Mouse (Mus musculus): ENCODE measurements at regions not wholly inside any gene's neighbourhood (a gene's known extent, or its start where the extent isn't known, plus 50 kb on each side); places are given as distances from the start of the nearest gene placed in this dataset.

GRCm38 (mm10) chr17:47064592-47065306, 54.4 kb upstream of the Ubr2 start:
- Histone ChIP-seq H3K4me1 (ENCODE audit: control insufficient read depth, insufficient read depth, low read length) (no peaks in the 10 kb centered on the region), H3K4me3 (replicated peaks; ENCODE audit: control insufficient read depth, low read depth, low read length) (no peak overlapping the region), H3K27ac (ENCODE audit: control insufficient read depth, insufficient read depth, low read depth, low read length, poor library complexity) (no peak overlapping the region)
- TF ChIP-seq POLR2A (IDR thresholded peaks at IDR 0.05; ENCODE audit: borderline replicate concordance, control insufficient read depth, low read depth, low read length) (no peak), CTCF (IDR thresholded peaks at IDR 0.05; ENCODE audit: control insufficient read depth, insufficient read depth, low read length) (no peak)
- 77% methylated on average over 14 of the region's 14 CpGs for WGBS

GRCm38 (mm10) chr17:47064006-47064405, 53.6 kb upstream of the Ubr2 start:
- TF ChIP-seq CTCF (IDR thresholded peaks at IDR 0.05; ENCODE audit: control insufficient read depth, insufficient read depth, low read length), result no peak
- no peak for TF ChIP-seq POLR2A (IDR thresholded peaks at IDR 0.05; ENCODE audit: borderline replicate concordance, control insufficient read depth, low read depth, low read length)
- no peak overlapping the region for H3K27ac ChIP-seq (ENCODE audit: control insufficient read depth, insufficient read depth, low read depth, low read length, poor library complexity)

GRCm38 (mm10) chr17:47061031-47061620, 50.8 kb upstream of the Ubr2 start:
- Histone ChIP-seq H3K4me3 (replicated peaks; ENCODE audit: control insufficient read depth, low read depth, low read length) (no peak overlapping the region), H3K4me1 (ENCODE audit: control insufficient read depth, insufficient read depth, low read length) (no peaks in the 10 kb centered on the region), H3K27ac (ENCODE audit: control insufficient read depth, insufficient read depth, low read depth, low read length, poor library complexity) (no peak overlapping the region)
- TF ChIP-seq POLR2A (IDR thresholded peaks at IDR 0.05; ENCODE audit: borderline replicate concordance, control insufficient read depth, low read depth, low read length) (no peak), CTCF (IDR thresholded peaks at IDR 0.05; ENCODE audit: control insufficient read depth, insufficient read depth, low read length) (no peak)
- 70% methylated on average over 8 of the region's 8 CpGs for WGBS

More at GRCm38 (mm10) chr17:47064006-47064405, 53.6 kb upstream of the Ubr2 start:
- no peaks in the 10 kb centered on the region for H3K4me1 ChIP-seq (ENCODE audit: control insufficient read depth, insufficient read depth, low read length)
- no peak overlapping the region for H3K4me3 ChIP-seq (replicated peaks; ENCODE audit: control insufficient read depth, low read depth, low read length)
- 81% methylated on average over 4 of the region's 4 CpGs for WGBS
